Mouse (Mus musculus): Measurements from ENCODE around the gene Gm9964.
"Not testable (repeated sequence)": the region's sequence is repeated elsewhere in the genome, so short reads cannot be mapped to it uniquely, and the experiment has no call there.

Gene Gm9964

GRCm38 (mm10) chr11:79296856-79297491, at the start of gene Gm9964:
Gm9964 (minus strand) TSS chr11:79296906.
- no peak for DNase-seq (ENCODE audit: low spot score)

DNA sequence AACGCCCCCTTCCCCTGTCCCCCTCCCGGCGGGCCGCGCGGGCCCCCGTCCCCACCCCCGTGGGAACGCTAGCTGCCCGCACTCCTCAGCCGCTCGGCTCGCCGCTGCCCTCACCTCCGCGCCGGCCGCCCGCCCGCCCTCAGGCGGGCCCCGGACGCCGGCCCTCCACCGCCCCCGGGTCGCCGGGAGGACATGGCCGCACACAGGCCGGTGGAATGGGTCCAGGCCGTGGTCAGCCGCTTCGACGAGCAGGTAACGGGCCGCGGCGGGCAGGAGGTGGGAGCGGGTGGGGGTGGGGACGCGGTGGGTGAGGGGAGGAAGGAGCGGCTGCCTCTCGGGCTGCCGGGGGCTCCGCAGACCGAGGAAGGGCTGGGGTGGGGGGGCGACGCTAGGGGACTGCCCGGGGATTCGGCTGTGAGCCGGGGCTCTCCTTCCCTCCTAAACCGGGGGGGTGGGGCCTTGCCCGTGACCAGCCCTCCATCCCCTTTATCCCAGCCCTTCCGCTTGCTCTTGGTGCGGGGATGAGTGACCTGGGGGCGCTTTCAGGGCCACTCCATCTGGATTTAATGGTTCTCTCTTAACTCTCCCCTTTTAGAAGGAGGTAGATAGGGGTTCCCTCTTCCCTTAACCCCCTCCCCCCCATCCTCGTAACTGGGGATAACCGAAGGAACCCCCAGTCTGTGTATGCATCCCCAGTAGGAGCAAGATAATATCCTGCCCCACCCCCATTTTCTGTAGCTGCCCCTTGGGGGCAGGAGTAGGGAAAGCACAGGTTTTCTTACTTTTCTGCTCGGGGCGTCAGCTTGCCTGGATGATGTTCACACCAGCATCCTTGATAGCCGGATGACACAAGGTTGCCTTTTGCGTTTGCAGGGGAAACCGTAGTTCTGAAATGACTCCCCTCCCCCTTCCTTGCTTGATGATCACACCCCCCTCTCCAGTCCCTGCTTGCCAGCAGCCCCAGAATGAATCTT, 43.4 kb upstream of the Gm9964 start:
- peak; percentile 60 for DNase-seq (ENCODE audit: low spot score)

DNA sequence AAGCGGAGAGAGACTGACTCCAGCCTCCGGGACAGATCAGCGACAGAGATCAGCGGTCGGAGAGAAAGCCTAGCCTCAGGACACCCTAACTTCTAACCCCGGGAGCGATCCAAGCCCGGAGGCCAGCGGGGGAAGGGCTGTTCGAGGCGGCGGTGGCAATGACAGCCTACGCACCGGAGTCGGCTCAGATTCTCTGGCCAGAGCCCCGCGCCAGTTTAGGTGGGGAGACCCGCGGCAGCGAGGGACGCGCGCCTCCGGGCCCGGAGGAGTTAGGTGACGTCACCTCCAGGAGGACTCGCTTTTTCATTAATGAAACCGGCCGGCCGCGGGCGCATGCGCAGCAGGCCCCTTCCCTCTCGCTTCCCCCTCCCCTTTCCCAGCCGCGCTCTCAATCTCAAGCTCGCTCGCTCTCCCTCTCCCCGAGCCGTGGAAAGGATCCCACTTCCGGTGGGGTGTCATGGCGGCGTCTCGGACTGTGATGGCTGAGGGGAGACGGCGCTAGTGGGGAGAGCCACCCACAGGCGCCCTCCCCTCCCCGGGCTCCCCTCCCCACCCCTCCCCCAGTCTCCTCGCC, 42.6 kb upstream of the Gm9964 start, which contains the start of gene Nf1:
TSS of gene Nf1 (plus strand) at position 460 of the 574 bp plus-strand sequence.
- DNase-seq (ENCODE audit: low spot score): peak; percentile 98

- DNase-seq (ENCODE audit: low spot score): peak; percentile 23
Observed at GRCm38 (mm10) chr11:79338621-79339020, 41.9 kb upstream of the Gm9964 start.

- DNase-seq (ENCODE audit: low spot score): peak; percentile 6
Observed at GRCm38 (mm10) chr11:79336722-79337267, 40.1 kb upstream of the Gm9964 start.

DNA sequence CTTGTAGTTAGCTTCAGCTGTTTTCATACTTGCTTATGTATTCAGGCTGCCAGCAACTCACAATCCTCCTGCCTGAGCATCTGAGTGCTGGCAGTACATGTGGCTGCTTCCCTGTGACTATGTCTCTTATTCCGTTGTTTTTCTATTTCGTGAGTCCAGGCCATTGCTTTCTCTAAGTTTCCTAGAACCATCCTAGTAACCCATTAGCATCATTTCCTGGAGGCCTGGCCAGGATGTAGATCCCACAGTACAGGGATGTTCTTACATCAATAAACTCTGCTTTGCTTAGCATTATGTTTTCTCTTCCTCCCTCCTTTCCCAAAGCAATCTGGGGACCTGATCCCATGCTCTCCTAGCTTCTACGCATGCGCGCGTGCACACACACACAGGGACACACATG, 38.4 kb upstream of the Gm9964 start:
- DNase-seq (ENCODE audit: low spot score): no peak

GRCm38 (mm10) chr11:79329585-79329984, 32.9 kb upstream of the Gm9964 start:
- no peak for DNase-seq (ENCODE audit: low spot score)

- no peak for DNase-seq (ENCODE audit: low spot score)
Observed at GRCm38 (mm10) chr11:79328060-79328459, 31.4 kb upstream of the Gm9964 start.

DNA sequence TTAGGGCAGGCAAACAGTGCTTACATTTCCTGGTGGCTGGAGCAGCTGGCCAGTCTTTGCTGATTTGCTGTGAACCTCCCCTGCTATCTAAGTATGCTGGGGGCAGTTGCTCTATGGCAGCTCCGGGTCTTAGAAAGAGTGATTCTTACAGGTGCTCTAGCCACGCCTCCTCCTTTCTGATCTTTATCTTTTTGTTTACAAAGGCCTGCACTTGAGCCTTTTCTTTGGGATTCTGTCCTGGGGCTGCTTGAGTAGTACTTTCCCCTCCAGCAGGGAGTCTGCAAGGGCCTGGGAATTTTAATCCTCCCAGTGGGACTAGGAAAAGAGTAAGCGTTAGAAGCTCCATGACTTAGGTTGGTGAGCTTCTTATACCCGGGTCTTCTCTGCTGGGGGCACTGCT, 30.4 kb upstream of the Gm9964 start:
- DNase-seq (ENCODE audit: low spot score): no peak

DNA sequence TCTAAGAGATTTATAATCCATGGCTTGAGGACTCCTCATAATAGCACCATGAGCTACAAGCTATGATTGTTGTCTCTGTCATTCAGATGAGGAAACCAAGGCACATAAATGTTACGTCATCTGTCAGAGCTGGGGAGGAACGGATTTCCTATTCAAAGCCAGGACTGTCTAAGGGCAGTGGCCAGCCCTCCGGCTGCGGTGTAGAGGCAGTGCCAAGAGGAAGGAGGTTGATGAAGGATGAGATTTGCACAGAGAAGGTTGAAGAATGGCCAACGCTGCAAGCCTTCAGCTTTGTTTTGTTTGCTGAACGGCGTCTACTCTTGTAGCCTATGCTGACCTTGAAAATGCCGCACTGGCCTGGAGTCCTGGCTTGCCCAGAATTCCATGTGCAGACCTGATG, 29.0 kb upstream of the Gm9964 start:
- no peak for DNase-seq (ENCODE audit: low spot score)

DNA sequence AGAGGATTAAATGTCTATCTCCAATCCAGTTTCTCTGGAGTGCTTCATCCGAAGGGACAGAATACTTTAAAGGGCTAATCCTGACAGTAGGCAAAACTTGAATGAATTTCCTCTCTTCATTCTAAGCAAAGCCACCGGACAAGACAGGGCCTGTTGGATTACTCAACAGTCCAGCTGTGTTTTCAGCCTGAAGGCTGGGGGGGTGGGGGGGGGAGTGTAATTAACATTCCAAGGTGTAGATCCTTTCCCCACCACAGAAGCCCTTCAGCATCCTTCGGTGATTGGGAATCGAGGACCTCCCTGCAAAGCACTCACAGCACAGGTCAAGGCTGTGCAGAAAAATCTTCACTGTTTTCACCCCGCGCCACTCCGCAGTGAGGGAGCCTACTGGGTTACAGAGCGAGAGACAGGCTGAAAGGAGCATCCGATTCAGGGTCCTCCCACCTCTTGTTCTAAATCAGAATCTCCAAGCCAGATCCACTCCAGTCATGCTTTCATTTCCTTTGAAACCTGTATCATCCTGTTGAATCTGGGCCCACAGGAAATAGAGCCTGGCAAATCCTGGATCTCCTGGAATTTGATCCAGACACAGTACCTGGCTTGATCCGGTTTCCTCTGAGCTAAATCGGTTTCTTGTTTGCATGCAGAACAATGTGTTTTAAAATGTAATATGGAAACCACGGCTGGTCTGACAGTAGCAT, 27.4 kb upstream of the Gm9964 start:
- DNase-seq (ENCODE audit: low spot score): no peak

- no peak for DNase-seq (ENCODE audit: low spot score)
Observed at GRCm38 (mm10) chr11:79319807-79320206, 23.1 kb upstream of the Gm9964 start.

GRCm38 (mm10) chr11:79316807-79317345, 20.2 kb upstream of the Gm9964 start:
- DNase-seq (ENCODE audit: low spot score): no peak

DNA sequence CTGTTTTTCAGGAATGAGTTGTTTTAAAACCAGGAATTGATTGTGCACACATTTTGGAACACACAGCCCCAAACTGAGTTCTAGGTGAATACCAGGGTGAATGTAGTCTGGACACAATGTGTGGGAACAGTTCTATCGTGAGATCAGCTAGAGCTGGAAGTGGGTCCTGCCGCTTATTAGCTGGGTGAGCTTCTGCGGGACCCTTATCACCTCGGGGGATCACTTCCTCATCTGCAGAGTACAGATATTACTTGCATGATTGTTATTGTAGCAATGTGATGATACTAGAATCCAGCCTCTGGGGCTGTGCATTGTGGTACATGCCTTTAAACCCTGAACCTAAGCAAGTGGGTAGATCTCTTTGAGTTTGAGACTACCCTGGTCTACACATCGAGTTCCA, 13.8 kb upstream of the Gm9964 start:
- DNase-seq (ENCODE audit: low spot score): no peak

- DNase-seq (ENCODE audit: low spot score): peak; percentile 25
Observed at GRCm38 (mm10) chr11:79307560-79308200, 11.0 kb upstream of the Gm9964 start.

DNA sequence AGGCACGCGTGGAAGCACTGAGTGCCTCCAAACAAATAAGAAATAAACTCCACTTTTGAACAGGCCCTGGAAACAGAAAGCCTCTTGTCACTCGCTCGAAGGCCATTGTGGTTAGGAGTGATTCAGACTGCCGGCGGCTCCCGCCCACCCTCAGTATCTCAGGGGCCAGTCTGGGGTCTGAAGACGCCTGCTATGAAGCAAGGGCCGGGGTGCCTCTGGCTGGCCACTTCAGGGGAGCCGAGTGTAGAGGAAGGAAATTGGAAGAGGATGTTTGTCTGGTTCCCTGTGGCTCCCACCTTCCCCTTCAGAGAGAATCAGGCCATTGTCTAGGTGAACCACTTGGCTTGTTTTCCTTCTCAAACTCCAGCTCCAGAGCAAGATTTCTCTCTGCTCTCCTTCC, 10.3 kb upstream of the Gm9964 start:
- DNase-seq (ENCODE audit: low spot score): peak; percentile 37

DNA sequence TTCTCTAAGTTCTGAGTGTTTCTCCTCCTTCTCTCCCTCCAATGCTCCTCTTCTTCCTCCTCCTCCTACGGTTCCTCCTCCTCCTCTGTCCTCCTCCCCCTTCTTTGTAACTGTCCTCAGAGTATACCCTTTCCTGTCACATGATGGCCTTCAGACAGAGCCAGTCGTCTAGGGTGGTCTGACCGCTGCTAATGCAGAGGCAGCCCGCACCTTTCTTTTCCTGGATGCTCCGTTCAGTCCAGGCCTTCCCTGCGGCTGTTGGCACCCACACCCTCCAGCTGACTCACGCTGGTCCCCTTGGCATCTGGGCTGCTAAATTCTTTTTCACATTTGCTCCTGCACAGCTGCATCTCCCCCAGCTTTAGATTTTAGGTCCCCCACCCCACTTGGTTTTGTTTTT, 9.8 kb upstream of the Gm9964 start:
- DNase-seq (ENCODE audit: low spot score): peak; percentile 18

- DNase-seq (ENCODE audit: low spot score): no peak
Observed at GRCm38 (mm10) chr11:79305697-79306340, 9.1 kb upstream of the Gm9964 start.

DNA sequence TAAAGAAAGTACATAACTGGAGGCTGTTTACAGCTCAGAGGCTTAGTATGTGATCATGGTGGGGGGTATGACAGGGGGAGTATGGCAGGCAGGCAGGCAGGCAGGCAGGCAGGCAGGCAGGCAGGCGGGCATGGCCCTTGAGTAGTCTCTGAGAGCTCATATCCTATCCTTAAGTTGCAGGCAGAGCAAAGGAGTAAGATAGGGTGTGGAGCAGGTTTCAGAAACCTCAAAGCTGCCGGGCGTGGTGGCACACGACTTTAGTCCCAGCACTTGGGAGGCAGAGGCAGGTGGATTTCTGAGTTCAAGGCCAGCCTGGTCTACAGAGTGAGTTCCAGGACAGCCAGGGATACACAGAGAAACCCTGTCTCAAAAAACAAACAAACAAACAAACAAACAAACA, 7.5 kb upstream of the Gm9964 start:
- DNase-seq (ENCODE audit: low spot score): not testable (repeated sequence)

DNA sequence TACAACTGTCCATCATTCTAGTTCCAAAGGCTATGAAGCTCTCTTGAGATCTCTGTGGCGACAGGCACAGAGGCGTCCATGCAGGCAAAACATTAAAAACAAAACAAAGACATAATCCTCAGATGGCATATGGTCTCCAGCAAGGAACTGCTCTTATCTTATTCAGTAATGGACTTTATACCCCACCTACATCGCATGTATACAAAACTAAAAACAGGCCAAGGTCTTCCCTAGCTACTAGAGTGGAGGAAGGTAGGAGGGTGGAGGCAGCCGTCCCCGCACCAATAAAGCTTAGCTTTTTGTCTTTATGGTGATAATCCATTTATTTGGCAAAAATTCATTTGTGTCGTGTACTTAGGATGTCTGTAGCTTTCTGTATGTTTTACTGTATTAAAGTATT, 6.4 kb upstream of the Gm9964 start:
- DNase-seq (ENCODE audit: low spot score): no peak

All from retina, embryonic 14.5 days (tissue).